Mouse (Mus musculus) liver, embryonic 14.5 days (tissue): ENCODE data around the gene Trnau1ap.

Experiments used
- CTCF ChIP-seq: IDR thresholded peaks from 2 replicates; pipeline ENCODE4 v1.5.1; 2016; ENCODE audit warnings: antibody characterized with exemption, low read depth, control low read depth
- EP300 ChIP-seq: IDR thresholded peaks from 2 replicates; pipeline ENCODE4 v1.6.1; 2016; ENCODE audit warnings: antibody characterized with exemption, low read depth

DNA sequence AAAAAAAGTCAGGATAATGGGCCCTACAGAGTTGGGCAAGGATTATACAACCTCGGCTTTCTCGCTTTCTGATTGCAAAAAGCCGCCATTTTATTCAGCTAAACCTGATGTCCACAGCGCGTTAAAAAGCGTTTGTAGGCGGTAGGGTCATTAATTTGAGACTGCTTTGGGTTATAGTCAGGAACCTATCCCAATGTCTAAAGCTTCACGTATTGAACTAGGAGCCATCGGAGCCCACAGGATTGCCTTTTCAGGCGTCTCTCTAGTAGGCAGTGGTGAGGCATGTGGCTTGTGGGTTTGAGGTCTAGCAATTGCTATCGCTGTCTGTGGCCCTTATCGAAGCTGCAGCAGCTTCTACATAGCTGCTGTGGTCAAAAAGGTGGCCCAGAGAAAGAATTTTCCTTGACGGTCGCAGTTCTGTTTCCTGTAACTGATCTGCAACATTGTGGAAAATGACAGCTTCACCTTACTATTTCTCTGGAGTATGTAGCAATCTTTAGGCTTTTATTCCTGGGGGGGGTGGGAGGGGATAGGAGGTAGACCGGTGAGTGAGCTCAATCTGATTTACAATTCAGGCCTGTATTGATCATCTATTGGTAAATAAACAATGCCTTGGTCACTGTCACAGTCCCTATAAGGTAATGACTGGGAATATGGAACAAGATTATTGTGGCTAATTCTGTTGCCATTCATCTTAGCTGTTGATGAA lies 20.0 kb downstream of the Trnau1ap start:
- 0 out of 2 replicates have a peak, but pooled peaks have one; percentile 14 for TF ChIP-seq EP300
- TF ChIP-seq CTCF, result peak; percentile 14; the same call in 1 of the 2 replicates
